Mouse (Mus musculus) liver, embryonic 11.5 days (tissue): ENCODE data around the gene Hoxa11. TPM values are rescaled to one million over a fixed set of nuclear protein-coding genes. Genes with fewer than 3 reads are reported as not detected.

ENCODE experiments used
- ATAC-seq: fragments of 200-750 bp; cut with Nextera tagmentation; replicated peaks from 2 replicates; pipeline ENCODE4 v1.8.0; 2017; ENCODE audit warnings: moderate number of reproducible peaks, mild to moderate bottlenecking, moderate TSS enrichment, moderate library complexity; ENCODE audit not compliant: low FRiP score
- DNase-seq: peaks from one replicate; pipeline ENCODE4 v3.0.0-alpha.2; 2017; ENCODE audit warnings: low spot score
- H3K27ac ChIP-seq: fragments of 300-500 bp; sonication (generic); 2 replicates; pipeline ENCODE4 v1.5.1; 2014; ENCODE audit warnings: mild to moderate bottlenecking, low read depth, low read length, control low read depth
- H3K27me3 ChIP-seq: fragments of 300-500 bp; sonication (generic); replicated peaks from 2 replicates; pipeline ENCODE4 v1.6.1; 2014; ENCODE audit warnings: low read length, mixed read lengths; ENCODE audit not compliant: control insufficient read depth, insufficient read depth
- H3K36me3 ChIP-seq: fragments of 300-500 bp; sonication (generic); 2 replicates; pipeline ENCODE4 v1.6.1; 2014; ENCODE audit warnings: mild to moderate bottlenecking, low read length, moderate library complexity, mixed read lengths; ENCODE audit not compliant: control insufficient read depth, insufficient read depth
- H3K4me1 ChIP-seq: fragments of 300-500 bp; sonication (generic); replicated peaks from 2 replicates; pipeline ENCODE4 v1.6.1; 2014; ENCODE audit warnings: low read length, mixed read lengths; ENCODE audit not compliant: control insufficient read depth, insufficient read depth
- H3K4me2 ChIP-seq: fragments of 300-500 bp; sonication (generic); 2 replicates; pipeline ENCODE4 v1.6.1; 2014; ENCODE audit warnings: mild to moderate bottlenecking, control low read depth, moderate library complexity
- H3K4me3 ChIP-seq: fragments of 300-500 bp; sonication (generic); 2 replicates; pipeline ENCODE4 v1.5.1; 2014; ENCODE audit warnings: low read depth, low read length, control low read depth
- H3K9ac ChIP-seq: fragments of 300-500 bp; sonication (generic); 2 replicates; pipeline ENCODE4 v1.6.1; 2014; ENCODE audit warnings: low read depth, low read length, control low read depth
- H3K9me3 ChIP-seq: fragments of 300-500 bp; sonication (generic); 2 replicates; pipeline ENCODE4 v1.6.1; 2016; ENCODE audit warnings: low read length, inconsistent platforms, mixed read lengths; ENCODE audit not compliant: control insufficient read depth
- WGBS: fragments of 180-500 bp; shearing (Covaris S2); extraction: QIAGEN DNeasy Blood & Tissue Kit; methylation state at CpG from one replicate; pipeline ENCODE4 v1.1.7; 2014; 5-methylcytosine and 5-hydroxymethylcytosine counted together
- polyA plus RNA-seq: library from polyadenylated mRNA; unstranded; fragments of >200 nt; fragmentation: Nextera tagmentation; extraction: Ambion mirVana; gene quantifications from 2 replicates; pipeline ENCODE4 v1.2.1, GENCODE M21; 2014

The Hoxa11 gene
- polyA plus RNA-seq, 1 experiment from 2014 or later, result 0.26 TPM

- peak overlapping the region; percentile 67 for H3K9ac ChIP-seq
- peaks cover 99% of the 10 kb centered on the region for H3K27me3 ChIP-seq
- no peaks in the 10 kb centered on the region for H3K9me3 ChIP-seq
- H3K4me2 ChIP-seq, result peak overlapping the region; percentile 73
- peak overlapping the region; percentile 62 for H3K4me3 ChIP-seq
- ATAC-seq (no peak), DNase-seq (no peak)
- H3K36me3 ChIP-seq, result no peaks in the 10 kb centered on the region
- H3K4me1 ChIP-seq, result no peaks in the 10 kb centered on the region; the same call in 1 of the 2 replicates
- H3K27ac ChIP-seq, result peak overlapping the region; percentile 65; the same call in 1 of the 2 replicates
- 1% methylated on average over 10 of the region's 10 CpGs for WGBS
Measured at GRCm38 (mm10) chr6:52203121-52203370, 42.6 kb downstream of the Hoxa11 start.

- 6% methylated on average over 22 of the region's 22 CpGs for WGBS
- Histone ChIP-seq H3K36me3 (no peaks in the 10 kb centered on the region), H3K9me3 (no peaks in the 10 kb centered on the region), H3K27ac (peak overlapping the region; percentile 65; the same call in 1 of the 2 replicates), H3K4me3 (peak overlapping the region; percentile 62), H3K9ac (peak overlapping the region; percentile 67), H3K4me2 (peak overlapping the region; percentile 73), H3K4me1 (no peaks in the 10 kb centered on the region; the same call in 1 of the 2 replicates), H3K27me3 (peaks cover 100% of the 10 kb centered on the region)
- ATAC-seq (no peak), DNase-seq (no peak)
Measured at GRCm38 (mm10) chr6:52202362-52203120, 43.1 kb downstream of the Hoxa11 start.

- ATAC-seq (no peak), DNase-seq (no peak)
- Histone ChIP-seq H3K4me2 (peak overlapping the region; percentile 35), H3K36me3 (no peaks in the 10 kb centered on the region), H3K4me3 (no peak overlapping the region), H3K4me1 (peaks cover 2% of the 10 kb centered on the region; the same call in 1 of the 2 replicates), H3K9ac (no peak overlapping the region; the same call in 1 of the 2 replicates), H3K27ac (no peak overlapping the region), H3K27me3 (peaks cover 100% of the 10 kb centered on the region), H3K9me3 (no peaks in the 10 kb centered on the region)
- 36% methylated on average over 1 of the region's 1 CpGs for WGBS
Measured at GRCm38 (mm10) chr6:52201269-52201668, 44.3 kb downstream of the Hoxa11 start.

- Histone ChIP-seq H3K27me3 (peaks cover 100% of the 10 kb centered on the region), H3K4me2 (peak overlapping the region; percentile 42), H3K9ac (peak overlapping the region; percentile 1; the same call in 1 of the 2 replicates), H3K9me3 (no peaks in the 10 kb centered on the region), H3K27ac (no peak overlapping the region), H3K4me3 (no peak overlapping the region), H3K4me1 (0 out of 2 replicates have a peak, but pooled peaks cover 3% of the 10 kb centered on the region), H3K36me3 (no peaks in the 10 kb centered on the region)
- DNase-seq, result no peak
- 26% methylated on average over 10 of the region's 10 CpGs for WGBS
- no peak for ATAC-seq
Measured at GRCm38 (mm10) chr6:52200751-52201250, 44.8 kb downstream of the Hoxa11 start.

- H3K9ac ChIP-seq, result peak overlapping the region; percentile 1; the same call in 1 of the 2 replicates
Measured at GRCm38 (mm10) chr6:52200073-52200750, 45.4 kb downstream of the Hoxa11 start.

GRCm38 (mm10) chr6:52197271-52197670 is 48.3 kb downstream of the Hoxa11 start:
- Histone ChIP-seq H3K4me1 (peaks cover 7% of the 10 kb centered on the region; the same call in 1 of the 2 replicates), H3K4me3 (no peak overlapping the region), H3K27ac (peak overlapping the region; percentile 34; the same call in 1 of the 2 replicates), H3K36me3 (no peaks in the 10 kb centered on the region), H3K9me3 (no peaks in the 10 kb centered on the region), H3K4me2 (peak overlapping the region; percentile 15; the same call in 1 of the 2 replicates), H3K9ac (no peak overlapping the region; the same call in 1 of the 2 replicates), H3K27me3 (peaks cover 99% of the 10 kb centered on the region)
- no peak for ATAC-seq
- WGBS, result 6% methylated on average over 10 of the region's 10 CpGs
- no peak for DNase-seq

More at GRCm38 (mm10) chr6:52200073-52200750, 45.4 kb downstream of the Hoxa11 start:
- ATAC-seq (no peak), DNase-seq (no peak)
- peak overlapping the region; percentile 42; the same call in 1 of the 2 replicates for H3K4me2 ChIP-seq
- peaks cover 100% of the 10 kb centered on the region for H3K27me3 ChIP-seq
- no peak overlapping the region for H3K27ac ChIP-seq
- 0 out of 2 replicates have a peak, but pooled peaks cover 3% of the 10 kb centered on the region for H3K4me1 ChIP-seq
- no peaks in the 10 kb centered on the region for H3K36me3 ChIP-seq
- whole genome bisulfite sequencing, result 13% methylated on average over 30 of the region's 30 CpGs
- H3K4me3 ChIP-seq, result no peak overlapping the region
- no peaks in the 10 kb centered on the region for H3K9me3 ChIP-seq

- 10% methylated on average over 9 of the region's 9 CpGs for WGBS
Measured at GRCm38 (mm10) chr6:52196811-52197210, 48.8 kb downstream of the Hoxa11 start.

GRCm38 (mm10) chr6:52194690-52195089 is 50.9 kb downstream of the Hoxa11 start:
- no peaks in the 10 kb centered on the region for H3K9me3 ChIP-seq
- no peak overlapping the region; the same call in 1 of the 2 replicates for H3K4me3 ChIP-seq
- no peaks in the 10 kb centered on the region for H3K36me3 ChIP-seq
- DNase-seq (no peak), ATAC-seq (no peak)
- H3K4me2 ChIP-seq, result no peak overlapping the region
- H3K27me3 ChIP-seq, result peaks cover 99% of the 10 kb centered on the region
- peaks cover 15% of the 10 kb centered on the region; the same call in 1 of the 2 replicates for H3K4me1 ChIP-seq
- whole genome bisulfite sequencing, result 10% methylated on average over 10 of the region's 10 CpGs
- no peak overlapping the region for H3K9ac ChIP-seq
- H3K27ac ChIP-seq, result peak overlapping the region; percentile 16; the same call in 1 of the 2 replicates

More at GRCm38 (mm10) chr6:52196811-52197210, 48.8 kb downstream of the Hoxa11 start:
- H3K9ac ChIP-seq, result no peak overlapping the region
- H3K4me3 ChIP-seq, result no peak overlapping the region
- peaks cover 99% of the 10 kb centered on the region for H3K27me3 ChIP-seq
- peaks cover 12% of the 10 kb centered on the region; the same call in 1 of the 2 replicates for H3K4me1 ChIP-seq
- no peaks in the 10 kb centered on the region for H3K9me3 ChIP-seq
- H3K36me3 ChIP-seq, result no peaks in the 10 kb centered on the region
- ATAC-seq (no peak), DNase-seq (no peak)
- H3K4me2 ChIP-seq, result peak overlapping the region; percentile 15; the same call in 1 of the 2 replicates
- peak overlapping the region; percentile 34; the same call in 1 of the 2 replicates for H3K27ac ChIP-seq
